Mouse (Mus musculus): ENCODE results near the gene H2afx. TPM values are rescaled to one million over a fixed set of nuclear protein-coding genes. Genes with fewer than 3 reads are reported as not detected.

Gene H2afx
- polyA plus RNA-seq, 1 experiment from 2014 or later, result 167 TPM

Small RNAs within 50 kb of the gene (microRNA-seq; reads per million reads assigned to microRNA genes)
- not detected for gene Gm44335

Other genes with a start within 250 kb of the H2afx start
- not detected in 2 replicates for gene Mfrp, start 233.0 kb upstream of the H2afx start, polyA plus RNA-seq (2015; fragmentation: Nextera tagmentation; extraction: Ambion mirVana)
- 3.8 TPM in 2 replicates for gene C1qtnf5, start 227.4 kb upstream of the H2afx start, polyA plus RNA-seq (2015; fragmentation: Nextera tagmentation; extraction: Ambion mirVana)
- 0.05 and 0.13 TPM in 2 replicates for gene Gm49380, start 221.2 kb upstream of the H2afx start, polyA plus RNA-seq (2015; fragmentation: Nextera tagmentation; extraction: Ambion mirVana)
- 28.7 and 39.9 TPM in 2 replicates for gene Rnf26, start 221.2 kb upstream of the H2afx start, polyA plus RNA-seq (2015; fragmentation: Nextera tagmentation; extraction: Ambion mirVana)
- 93.4 and 102 TPM in 2 replicates for gene Mcam, start 200.2 kb upstream of the H2afx start, polyA plus RNA-seq (2015; fragmentation: Nextera tagmentation; extraction: Ambion mirVana)
- gene Cbl, start 100.6 kb upstream of the H2afx start, polyA plus RNA-seq (2015; fragmentation: Nextera tagmentation; extraction: Ambion mirVana), result 10.7 and 14.8 TPM in 2 replicates
- gene Ccdc153, start 94.0 kb upstream of the H2afx start, polyA plus RNA-seq (2015; fragmentation: Nextera tagmentation; extraction: Ambion mirVana), result 0.28 and 0.52 TPM in 2 replicates
- gene Pdzd3, start 83.2 kb upstream of the H2afx start, polyA plus RNA-seq (2015; fragmentation: Nextera tagmentation; extraction: Ambion mirVana), result 0.13 TPM in 1 of 2 replicates, not detected in the other
- gene Nlrx1, start 66.1 kb upstream of the H2afx start, polyA plus RNA-seq (2015; fragmentation: Nextera tagmentation; extraction: Ambion mirVana), result 7.3 and 9.2 TPM in 2 replicates
- 1.5 and 2.8 TPM in 2 replicates for gene Abcg4, start 46.1 kb upstream of the H2afx start, polyA plus RNA-seq (2015; fragmentation: Nextera tagmentation; extraction: Ambion mirVana)
- gene Hinfp, start 29.0 kb upstream of the H2afx start, polyA plus RNA-seq (2015; fragmentation: Nextera tagmentation; extraction: Ambion mirVana), result 15.1 and 16.0 TPM in 2 replicates
- gene C2cd2l, start 14.4 kb upstream of the H2afx start, polyA plus RNA-seq (2015; fragmentation: Nextera tagmentation; extraction: Ambion mirVana), result 6.5 and 7.1 TPM in 2 replicates
- gene Dpagt1, start 8.7 kb upstream of the H2afx start, polyA plus RNA-seq (2015; fragmentation: Nextera tagmentation; extraction: Ambion mirVana), result 27.8 and 31.0 TPM in 2 replicates
- gene Hmbs, start 9.5 kb downstream of the H2afx start, polyA plus RNA-seq (2015; fragmentation: Nextera tagmentation; extraction: Ambion mirVana), result 89.7 and 105 TPM in 2 replicates
- gene Vps11, start 27.0 kb downstream of the H2afx start, polyA plus RNA-seq (2015; fragmentation: Nextera tagmentation; extraction: Ambion mirVana), result 17.3 and 20.9 TPM in 2 replicates
- gene Hyou1, start 44.8 kb downstream of the H2afx start, polyA plus RNA-seq (2015; fragmentation: Nextera tagmentation; extraction: Ambion mirVana), result 14.3 and 18.1 TPM in 2 replicates
- gene Slc37a4, start 62.2 kb downstream of the H2afx start, polyA plus RNA-seq (2015; fragmentation: Nextera tagmentation; extraction: Ambion mirVana), result 31.4 and 33.8 TPM in 2 replicates
- gene Rps25, start 72.4 kb downstream of the H2afx start, polyA plus RNA-seq (2015; fragmentation: Nextera tagmentation; extraction: Ambion mirVana), result 902 and 1,114 TPM in 2 replicates
- 78.6 and 87.4 TPM in 2 replicates for gene Trappc4, start 72.9 kb downstream of the H2afx start, polyA plus RNA-seq (2015; fragmentation: Nextera tagmentation; extraction: Ambion mirVana)
- 18.3 and 23.5 TPM in 2 replicates for gene Ccdc84, start 83.9 kb downstream of the H2afx start, polyA plus RNA-seq (2015; fragmentation: Nextera tagmentation; extraction: Ambion mirVana)
- not detected in 2 replicates for gene Foxr1, start 106.4 kb downstream of the H2afx start, polyA plus RNA-seq (2015; fragmentation: Nextera tagmentation; extraction: Ambion mirVana)
- 0.63 TPM in 1 of 2 replicates, not detected in the other for gene Upk2, start 120.3 kb downstream of the H2afx start, polyA plus RNA-seq (2015; fragmentation: Nextera tagmentation; extraction: Ambion mirVana)
- gene Bcl9l, start 148.1 kb downstream of the H2afx start, polyA plus RNA-seq (2015; fragmentation: Nextera tagmentation; extraction: Ambion mirVana), result 9.1 and 12.6 TPM in 2 replicates
- gene Cxcr5, start 227.2 kb downstream of the H2afx start, polyA plus RNA-seq (2015; fragmentation: Nextera tagmentation; extraction: Ambion mirVana), result 0.05 and 0.23 TPM in 2 replicates